Mouse (Mus musculus) midbrain, embryonic 10.5 days (tissue): ENCODE measurements around the gene Mrpl51. TPM values are rescaled to one million over a fixed set of nuclear protein-coding genes. Genes with fewer than 3 reads are reported as not detected.

Experiments
- DNase-seq: peaks from one replicate; pipeline ENCODE4 v3.0.0-alpha.2; 2017; ENCODE audit warnings: low spot score
- H3K27ac ChIP-seq: fragments of 300-500 bp; sonication (generic); replicated peaks from 2 replicates; pipeline ENCODE4 v1.5.1; 2016; ENCODE audit warnings: mild to moderate bottlenecking
- H3K27me3 ChIP-seq: fragments of 300-500 bp; sonication (generic); 2 replicates; pipeline ENCODE4 v1.6.1; 2016; ENCODE audit warnings: low read depth, mild to moderate bottlenecking; ENCODE audit not compliant: poor library complexity, severe bottlenecking
- H3K36me3 ChIP-seq: fragments of 300-500 bp; sonication (generic); 2 replicates; pipeline ENCODE4 v1.6.1; 2016; ENCODE audit warnings: mild to moderate bottlenecking, moderate library complexity
- H3K4me1 ChIP-seq: fragments of 300-500 bp; sonication (generic); 2 replicates; pipeline ENCODE4 v1.6.1; 2016
- H3K4me3 ChIP-seq: fragments of 300-500 bp; sonication (generic); 2 replicates; pipeline ENCODE4 v1.5.1; 2016; ENCODE audit warnings: mild to moderate bottlenecking, moderate library complexity
- H3K9me3 ChIP-seq: fragments of 300-500 bp; sonication (generic); replicated peaks from 2 replicates; pipeline ENCODE4 v1.6.1; 2016; ENCODE audit warnings: mild to moderate bottlenecking
- WGBS: fragments of 180-500 bp; shearing (Covaris S2); methylation state at CpG from one replicate; pipeline ENCODE4 v1.1.7; 2016; 5-methylcytosine and 5-hydroxymethylcytosine counted together
- polyA plus RNA-seq: library from polyadenylated mRNA; unstranded; fragments of >200 nt; fragmentation: Nextera tagmentation; extraction: Ambion mirVana; gene quantifications from 2 replicates; pipeline ENCODE4 v1.2.1, GENCODE M21; 2016

The Mrpl51 gene
- 211 and 231 TPM in 2 replicates for polyA plus RNA-seq

DNA sequence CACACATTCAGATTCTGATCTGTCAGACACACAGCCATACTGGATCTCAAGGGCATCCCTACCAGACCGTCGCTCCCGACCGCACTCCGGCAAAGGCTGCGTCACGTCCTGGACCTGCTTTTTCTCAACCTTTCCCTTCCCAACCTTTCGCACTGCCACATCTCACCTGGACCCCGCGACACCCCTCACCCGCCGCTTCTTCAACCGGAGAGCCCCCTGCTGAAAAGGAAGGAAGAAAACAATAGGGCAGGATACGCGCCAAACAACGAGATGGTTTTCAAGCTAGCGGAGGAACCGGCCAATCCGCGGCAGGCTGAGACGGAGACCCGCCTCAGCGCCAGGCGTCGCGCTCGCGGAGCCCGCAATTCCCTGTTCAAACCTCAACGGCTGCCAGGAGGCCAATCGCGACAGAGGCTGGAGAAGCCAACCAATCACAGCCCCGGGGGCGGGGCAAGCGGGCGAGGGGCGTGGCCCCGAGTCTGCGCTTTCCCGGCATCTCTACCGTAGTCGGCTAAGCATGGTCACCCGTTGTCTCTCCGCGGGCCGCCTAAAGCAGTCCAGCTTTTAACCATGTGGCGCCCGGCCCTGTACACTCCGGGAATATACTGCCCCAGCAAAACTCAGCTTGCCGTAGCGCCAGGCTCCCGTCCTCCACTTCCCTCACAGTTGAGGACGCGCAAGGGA is at the start of gene Mrpl51, which contains the start of gene Ncapd2:
Gene Mrpl51, plus strand, starts transcription at position 470 of the 684 bp plus-strand sequence.
Gene Ncapd2, minus strand, starts transcription at position 370 of the 684 bp plus-strand sequence.
- no peaks in the 10 kb centered on the region for H3K27me3 ChIP-seq
- peak within 1 kb of the TSS; percentile 98 for H3K27ac ChIP-seq
- peaks cover 61% of the 10 kb centered on the region for H3K36me3 ChIP-seq
- under 1% methylated on average over 54 of the region's 54 CpGs for WGBS
- no peaks in the 10 kb centered on the region for H3K9me3 ChIP-seq
- peak; percentile 99 for DNase-seq
- H3K4me1 ChIP-seq, result peaks cover 43% of the 10 kb centered on the region
- peak within 1 kb of the TSS; percentile 77 for H3K4me3 ChIP-seq

DNA sequence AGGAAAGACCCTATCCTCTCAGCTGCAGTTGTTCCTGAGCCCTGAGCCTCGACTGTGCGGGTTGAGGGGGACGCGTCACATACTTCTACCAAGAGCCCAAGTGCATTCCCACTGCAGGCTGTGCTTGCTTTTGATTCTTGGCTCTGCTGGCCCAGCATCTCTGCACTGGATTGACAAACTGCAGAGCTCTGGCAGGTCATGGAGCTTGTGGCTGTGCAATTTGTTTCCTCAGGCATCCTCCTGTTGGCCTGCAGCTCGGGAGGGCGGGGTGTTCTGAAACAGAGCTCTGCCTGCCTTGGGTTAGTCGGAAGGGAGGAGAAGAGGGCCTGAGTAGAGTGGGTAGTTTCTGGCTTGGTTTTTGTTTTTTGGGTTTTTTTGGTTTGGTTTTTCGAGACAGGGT is 49.2 kb upstream of the Mrpl51 start:
- DNase-seq, result no peak
- H3K36me3 ChIP-seq, result peaks cover 72% of the 10 kb centered on the region
- 94% methylated on average over 8 of the region's 8 CpGs for WGBS

DNA sequence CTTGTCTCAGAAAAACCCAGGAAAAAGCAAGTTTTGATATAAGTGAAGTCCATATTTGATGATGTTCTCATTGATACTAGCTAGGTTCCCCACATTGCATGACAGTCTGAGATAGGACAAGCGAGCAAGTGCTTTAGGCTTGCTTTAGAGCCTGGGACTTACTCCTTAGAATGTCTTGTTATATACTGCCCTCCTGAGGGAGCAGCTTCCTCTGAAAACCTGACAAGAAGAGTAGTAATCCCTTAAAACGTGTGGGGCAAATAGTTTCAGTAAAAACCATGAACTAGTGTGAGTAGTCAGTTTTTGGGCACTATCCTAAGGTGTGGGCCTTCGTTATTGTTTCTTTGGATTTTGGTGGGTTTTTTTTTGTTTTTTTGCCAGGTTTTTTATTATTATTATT is 48.5 kb upstream of the Mrpl51 start:
- Histone ChIP-seq H3K27ac (no peak overlapping the region), H3K9me3 (no peaks in the 10 kb centered on the region), H3K4me3 (no peak overlapping the region), H3K36me3 (peaks cover 68% of the 10 kb centered on the region), H3K4me1 (peaks cover 43% of the 10 kb centered on the region), H3K27me3 (no peaks in the 10 kb centered on the region)
- DNase-seq, result no peak
- 80% methylated on average over 3 of the region's 3 CpGs for WGBS

More for the DNA sequence above, 49.2 kb upstream of the Mrpl51 start:
- no peak overlapping the region for H3K4me3 ChIP-seq
- H3K27me3 ChIP-seq, result no peaks in the 10 kb centered on the region
- no peak overlapping the region for H3K27ac ChIP-seq
- no peaks in the 10 kb centered on the region for H3K9me3 ChIP-seq
- peaks cover 36% of the 10 kb centered on the region for H3K4me1 ChIP-seq

DNA sequence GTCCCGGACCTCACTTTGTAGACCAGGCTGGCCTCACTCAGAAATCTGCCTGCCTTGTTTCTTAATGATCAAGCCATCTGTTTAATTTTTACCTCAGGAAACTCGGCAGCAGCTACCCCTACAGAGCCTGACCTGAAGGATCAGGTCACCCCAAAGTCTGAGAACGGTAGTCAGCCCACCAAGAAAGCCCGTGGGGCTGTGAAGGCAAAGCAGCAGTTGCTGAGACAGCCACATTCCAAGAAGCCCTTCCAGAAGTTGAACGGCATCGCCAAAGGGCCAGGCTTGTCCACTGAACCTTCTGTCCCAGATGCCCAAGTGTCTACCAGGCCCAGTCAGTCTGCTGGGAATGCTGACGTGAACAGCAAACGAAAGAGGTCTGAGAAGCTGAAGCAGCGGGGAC is 47.7 kb upstream of the Mrpl51 start:
- Histone ChIP-seq H3K4me3 (peak overlapping the region; percentile 84), H3K36me3 (peaks cover 68% of the 10 kb centered on the region), H3K27ac (peak overlapping the region; percentile 95; the same call in 1 of the 2 replicates), H3K27me3 (no peaks in the 10 kb centered on the region), H3K9me3 (no peaks in the 10 kb centered on the region), H3K4me1 (peaks cover 51% of the 10 kb centered on the region)
- WGBS, result 84% methylated on average over 9 of the region's 9 CpGs
- DNase-seq, result no peak

DNA sequence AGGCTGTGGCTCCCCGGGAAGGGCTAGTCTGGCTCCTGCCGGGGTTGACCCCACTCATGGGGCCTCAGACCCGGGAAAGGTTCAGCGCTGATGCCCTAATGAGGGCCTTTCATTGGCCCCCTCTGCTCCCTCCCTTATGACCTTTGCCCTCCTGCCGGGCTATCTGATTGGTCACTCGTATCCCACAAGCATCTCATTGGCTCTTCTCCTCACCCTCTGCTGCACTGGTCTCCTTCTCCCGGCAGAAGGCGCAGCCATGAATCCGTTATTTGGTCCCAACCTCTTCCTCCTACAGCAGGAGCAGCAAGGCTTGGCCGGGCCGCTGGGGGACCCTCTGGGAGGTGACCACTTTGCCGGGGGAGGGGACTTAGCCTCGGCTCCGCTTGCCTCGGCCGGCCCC is 46.6 kb upstream of the Mrpl51 start, which contains the start of gene Iffo1:
Gene Iffo1, plus strand, starts transcription at position 241 of the 400 bp plus-strand sequence.
- no peaks in the 10 kb centered on the region for H3K9me3 ChIP-seq
- peak within 1 kb of the TSS; percentile 84 for H3K4me3 ChIP-seq
- no peaks in the 10 kb centered on the region for H3K27me3 ChIP-seq
- H3K27ac ChIP-seq, result peak within 1 kb of the TSS; percentile 95
- under 1% methylated on average over 16 of the region's 16 CpGs for WGBS
- peak; percentile 95 for DNase-seq
- H3K4me1 ChIP-seq, result peaks cover 59% of the 10 kb centered on the region
- peaks cover 67% of the 10 kb centered on the region for H3K36me3 ChIP-seq

DNA sequence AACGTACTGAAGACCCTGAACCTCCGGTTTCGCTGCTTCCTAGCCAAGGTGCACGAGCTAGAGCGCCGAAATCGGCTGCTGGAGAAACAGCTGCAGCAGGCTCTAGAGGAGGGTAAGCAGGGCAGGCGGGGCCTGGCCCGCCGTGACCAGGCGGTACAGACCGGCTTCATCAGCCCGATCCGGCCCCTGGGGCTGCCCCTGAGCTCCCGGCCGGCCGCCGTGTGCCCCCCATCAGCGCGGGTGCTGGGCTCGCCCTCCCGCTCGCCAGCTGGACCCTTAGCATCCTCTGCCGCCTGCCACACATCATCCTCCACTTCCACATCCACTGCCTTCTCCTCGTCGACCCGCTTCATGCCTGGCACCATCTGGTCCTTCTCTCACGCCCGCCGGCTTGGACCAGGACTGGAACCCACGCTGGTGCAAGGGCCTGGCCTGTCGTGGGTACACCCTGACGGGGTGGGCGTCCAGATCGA is 46.1 kb upstream of the Mrpl51 start:
- Histone ChIP-seq H3K36me3 (peaks cover 65% of the 10 kb centered on the region), H3K9me3 (no peaks in the 10 kb centered on the region), H3K4me3 (peak overlapping the region; percentile 84), H3K27me3 (no peaks in the 10 kb centered on the region), H3K27ac (peak overlapping the region; percentile 95), H3K4me1 (peaks cover 59% of the 10 kb centered on the region)
- 2% methylated on average over 35 of the region's 35 CpGs for WGBS
- DNase-seq, result no peak

DNA sequence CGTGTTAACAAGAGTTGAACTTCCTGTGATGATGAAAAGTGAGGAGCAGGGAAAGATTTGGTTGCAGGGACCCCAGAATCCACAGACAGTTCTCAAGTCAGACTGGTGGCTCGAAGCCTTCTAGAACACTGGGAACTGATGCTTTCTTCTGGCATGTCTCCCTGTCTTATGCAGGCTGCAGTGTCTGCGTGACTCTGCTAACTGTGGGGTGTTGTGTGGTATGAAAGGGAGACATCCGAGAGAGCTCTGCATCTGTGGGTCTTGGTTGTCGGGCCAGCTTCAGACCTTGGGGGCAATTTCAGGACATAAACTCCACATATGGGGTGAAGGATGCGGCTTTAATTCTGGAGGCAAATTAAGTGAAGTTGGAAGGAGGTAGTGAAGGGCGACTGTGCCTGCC is 45.5 kb upstream of the Mrpl51 start:
- Histone ChIP-seq H3K36me3 (peaks cover 65% of the 10 kb centered on the region), H3K27me3 (no peaks in the 10 kb centered on the region), H3K4me1 (peaks cover 59% of the 10 kb centered on the region), H3K9me3 (no peaks in the 10 kb centered on the region), H3K4me3 (peak overlapping the region; percentile 84), H3K27ac (peak overlapping the region; percentile 95)
- DNase-seq, result no peak
- 60% methylated on average over 7 of the region's 7 CpGs for WGBS

DNA sequence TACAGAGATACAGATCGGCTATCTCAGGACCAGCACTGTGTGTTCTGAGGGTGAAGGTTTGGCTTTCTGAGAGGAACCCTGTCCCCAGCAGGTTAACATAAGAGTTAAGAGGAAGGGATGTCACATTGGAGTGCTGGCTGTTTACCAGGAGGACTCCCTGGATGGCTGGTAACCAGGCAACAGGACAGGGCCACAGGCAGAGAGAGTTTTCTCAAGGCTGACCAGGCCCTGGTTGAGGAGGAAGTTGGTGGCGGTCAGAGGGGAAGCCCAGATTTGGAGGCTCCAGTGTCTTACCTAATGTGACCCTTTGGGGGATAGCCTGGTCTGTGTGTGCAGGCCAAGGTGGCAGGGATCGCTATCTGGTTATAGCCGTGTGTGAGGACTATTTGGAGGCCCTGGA is 44.8 kb upstream of the Mrpl51 start:
- no peak for DNase-seq
- peaks cover 59% of the 10 kb centered on the region for H3K4me1 ChIP-seq
- H3K36me3 ChIP-seq, result peaks cover 65% of the 10 kb centered on the region
- no peaks in the 10 kb centered on the region for H3K27me3 ChIP-seq
- H3K27ac ChIP-seq, result peak overlapping the region; percentile 95; the same call in 1 of the 2 replicates
- H3K4me3 ChIP-seq, result peak overlapping the region; percentile 84
- WGBS, result 87% methylated on average over 4 of the region's 4 CpGs
- no peaks in the 10 kb centered on the region for H3K9me3 ChIP-seq

DNA sequence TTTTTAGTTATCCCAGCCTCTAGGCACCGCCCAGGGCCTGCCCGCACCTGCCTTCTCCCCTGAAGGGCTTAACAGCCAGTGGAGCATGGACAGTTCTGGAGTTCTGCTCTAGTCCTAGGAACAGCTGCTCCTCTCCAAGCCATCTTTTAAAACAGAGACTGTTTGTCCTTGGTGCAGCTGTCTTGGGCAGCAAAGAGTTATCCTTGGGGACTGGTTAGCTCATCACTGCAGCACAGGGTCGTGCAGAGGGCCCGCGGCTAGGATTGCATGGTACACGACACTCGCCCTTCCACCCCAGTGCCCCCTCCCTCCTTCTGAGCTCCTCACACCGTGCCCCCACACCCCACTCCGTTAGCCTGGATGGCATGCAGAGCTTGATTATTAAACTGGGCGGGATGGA is 44.3 kb upstream of the Mrpl51 start:
- H3K4me3 ChIP-seq, result peak overlapping the region; percentile 84
- 0 out of 2 replicates have a peak overlapping the region, but pooled peaks have one; percentile 95 for H3K27ac ChIP-seq
- DNase-seq, result no peak
- WGBS, result 77% methylated on average over 10 of the region's 10 CpGs
- H3K9me3 ChIP-seq, result no peaks in the 10 kb centered on the region
- no peaks in the 10 kb centered on the region for H3K27me3 ChIP-seq
- peaks cover 65% of the 10 kb centered on the region for H3K36me3 ChIP-seq
- H3K4me1 ChIP-seq, result peaks cover 59% of the 10 kb centered on the region

DNA sequence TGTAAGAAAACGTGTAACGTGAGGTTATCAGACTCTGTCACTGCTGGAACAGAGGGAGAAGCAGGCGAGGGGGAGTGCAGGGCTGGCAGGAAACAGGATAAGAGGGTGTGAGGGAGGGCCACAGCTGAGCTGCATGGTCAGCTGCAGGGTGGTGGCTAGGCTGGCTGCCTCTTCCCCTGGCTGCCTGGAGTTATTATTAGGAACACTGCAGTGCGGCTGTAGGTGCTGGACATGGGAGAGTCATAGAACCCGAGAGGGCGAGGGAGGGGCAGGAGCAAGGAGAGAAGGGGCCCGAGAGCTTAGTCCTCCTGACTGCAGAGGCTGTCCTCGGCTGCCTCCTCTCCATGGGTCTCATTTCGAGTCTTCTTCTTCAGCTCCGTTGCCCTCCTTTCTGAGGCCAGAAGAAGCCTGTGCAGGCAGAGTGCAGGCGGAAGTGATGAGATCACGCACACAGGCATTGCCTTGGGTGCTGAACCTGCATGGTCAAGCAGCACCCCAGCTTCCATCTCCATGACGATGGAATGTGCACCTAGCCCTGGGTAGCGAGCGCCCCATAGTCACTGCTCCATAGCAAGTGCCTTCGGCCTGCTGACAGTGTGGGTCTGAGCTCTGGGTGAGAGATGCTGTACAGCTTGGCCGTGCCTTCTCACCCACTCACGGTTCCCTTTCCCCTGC is 43.2 kb upstream of the Mrpl51 start:
- Histone ChIP-seq H3K27me3 (no peaks in the 10 kb centered on the region), H3K36me3 (peaks cover 65% of the 10 kb centered on the region), H3K4me3 (peak overlapping the region; percentile 18; the same call in 1 of the 2 replicates), H3K4me1 (peaks cover 59% of the 10 kb centered on the region), H3K27ac (peak overlapping the region; percentile 39), H3K9me3 (no peaks in the 10 kb centered on the region)
- DNase-seq, result no peak
- 82% methylated on average over 18 of the region's 18 CpGs for WGBS

DNA sequence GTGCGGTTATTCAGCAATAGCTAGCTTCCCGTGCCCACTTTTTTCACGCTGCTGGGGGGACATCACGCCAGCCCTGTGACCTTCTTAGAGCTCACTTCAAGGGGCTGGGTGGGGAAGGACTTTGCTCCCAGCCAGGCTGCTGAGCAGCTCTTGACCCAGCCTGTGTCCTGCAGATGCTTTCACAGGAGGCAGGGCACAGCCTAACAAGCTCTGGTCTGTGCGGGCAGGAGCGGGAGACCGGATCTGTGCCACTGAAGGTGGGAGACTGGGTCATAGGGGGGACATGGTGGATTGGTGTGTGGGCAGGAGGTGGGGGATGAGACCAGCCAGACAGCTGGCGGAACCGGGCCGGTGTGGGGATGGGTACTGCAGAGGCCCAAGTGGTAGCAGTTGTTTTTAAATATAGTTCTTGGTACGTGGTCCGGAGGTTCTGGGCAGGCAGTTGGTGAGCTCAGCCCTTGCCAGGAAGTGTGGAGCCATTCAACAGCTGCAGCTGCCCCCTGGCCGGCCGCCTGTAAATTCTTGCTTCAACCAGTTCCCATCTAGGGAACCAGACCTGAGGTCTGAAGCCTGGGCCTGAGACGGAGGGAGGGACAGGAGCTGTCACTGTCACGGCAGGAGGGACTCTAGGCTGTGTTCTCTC is 42.6 kb upstream of the Mrpl51 start:
- Histone ChIP-seq H3K4me1 (peaks cover 55% of the 10 kb centered on the region), H3K4me3 (0 out of 2 replicates have a peak overlapping the region, but pooled peaks have one; percentile 1), H3K9me3 (no peaks in the 10 kb centered on the region), H3K27me3 (no peaks in the 10 kb centered on the region), H3K36me3 (peaks cover 65% of the 10 kb centered on the region), H3K27ac (peak overlapping the region; percentile 39)
- 86% methylated on average over 16 of the region's 16 CpGs for WGBS
- no peak for DNase-seq

DNA sequence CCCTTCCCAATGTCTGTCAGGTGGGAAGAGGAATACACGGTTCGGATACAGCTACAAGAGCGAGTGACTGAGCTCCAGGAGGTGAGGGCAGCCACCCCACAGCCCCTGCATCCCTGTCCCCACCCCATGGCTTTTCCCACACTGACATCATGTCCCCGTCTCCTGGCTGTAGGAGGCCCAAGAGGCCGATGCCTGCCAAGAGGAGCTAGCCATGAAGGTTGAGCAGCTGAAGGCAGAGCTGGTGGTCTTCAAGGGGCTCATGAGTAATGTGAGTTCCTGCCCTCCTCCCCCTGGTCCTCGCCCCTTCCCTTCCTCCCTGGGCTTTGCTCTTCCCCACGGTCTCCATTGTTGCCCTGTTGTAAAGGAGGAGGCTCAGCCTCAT is 42.0 kb upstream of the Mrpl51 start:
- Histone ChIP-seq H3K27ac (peak overlapping the region; percentile 39; the same call in 1 of the 2 replicates), H3K4me1 (peaks cover 50% of the 10 kb centered on the region), H3K27me3 (no peaks in the 10 kb centered on the region), H3K9me3 (no peaks in the 10 kb centered on the region), H3K36me3 (peaks cover 62% of the 10 kb centered on the region), H3K4me3 (0 out of 2 replicates have a peak overlapping the region, but pooled peaks have one; percentile 1)
- DNase-seq, result no peak
- WGBS, result 68% methylated on average over 7 of the region's 7 CpGs
